Mouse (Mus musculus): ENCODE measurements around the gene Hsd3b7. TPM values are rescaled to one million over a fixed set of nuclear protein-coding genes. Genes with fewer than 3 reads are reported as not detected.
"Not testable (repeated sequence)": the region's sequence is repeated elsewhere in the genome, so short reads cannot be mapped to it uniquely, and the experiment has no call there.

The Hsd3b7 gene
- total RNA-seq, 2 experiments from 2014 or later, result 13.0 to 13.3 TPM

GRCm38 (mm10) chr7:127815116-127815665 lies 14.8 kb downstream of the Hsd3b7 start:
- DNase-seq (ENCODE audit: low spot score in 2 of 2), result no peak

- peak in 1 of 2 experiments; percentile 64 for DNase-seq (ENCODE audit: low spot score in 2 of 2)
Measured at GRCm38 (mm10) chr7:127815954-127816821, 15.8 kb downstream of the Hsd3b7 start.

- DNase-seq (ENCODE audit: low spot score in 2 of 2), result no peak
Measured at GRCm38 (mm10) chr7:127817053-127817452, 16.6 kb downstream of the Hsd3b7 start.

- no peak for DNase-seq (ENCODE audit: low spot score in 2 of 2)
Measured at GRCm38 (mm10) chr7:127817776-127818175, 17.4 kb downstream of the Hsd3b7 start.

- DNase-seq (ENCODE audit: low spot score in 2 of 2), result no peak
Measured at GRCm38 (mm10) chr7:127820836-127821509, 20.6 kb downstream of the Hsd3b7 start.

- no peak for DNase-seq (ENCODE audit: low spot score in 2 of 2)
Measured at GRCm38 (mm10) chr7:127822494-127822893, 22.1 kb downstream of the Hsd3b7 start.

- DNase-seq (ENCODE audit: low spot score in 2 of 2), result no peak
Measured at GRCm38 (mm10) chr7:127823236-127824171, 23.1 kb downstream of the Hsd3b7 start.

- DNase-seq (ENCODE audit: low spot score in 2 of 2), result peak; percentile 55 to 64
Measured at GRCm38 (mm10) chr7:127824176-127824871, 23.9 kb downstream of the Hsd3b7 start, which contains the start of the genes Stx4a and Stx1b. Gene Stx4a, plus strand, starts transcription at chr7:127824294. Gene Stx1b, minus strand, starts transcription at chr7:127824549.

- no peak for DNase-seq (ENCODE audit: low spot score in 2 of 2)
Measured at GRCm38 (mm10) chr7:127835550-127835949, 35.1 kb downstream of the Hsd3b7 start.

- no peak for DNase-seq (ENCODE audit: low spot score in 2 of 2)
Measured at GRCm38 (mm10) chr7:127837473-127837872, 37.1 kb downstream of the Hsd3b7 start.

GRCm38 (mm10) chr7:127837878-127838277 lies 37.5 kb downstream of the Hsd3b7 start:
- not testable (repeated sequence) for DNase-seq (ENCODE audit: low spot score in 2 of 2)

- DNase-seq (ENCODE audit: low spot score in 2 of 2), result not testable (repeated sequence)
Measured at GRCm38 (mm10) chr7:127840031-127840430, 39.6 kb downstream of the Hsd3b7 start.

GRCm38 (mm10) chr7:127840886-127841285 lies 40.5 kb downstream of the Hsd3b7 start:
- peak in 1 of 2 experiments; percentile 58 for DNase-seq (ENCODE audit: low spot score in 2 of 2)

- peak; percentile 94 to 96 for DNase-seq (ENCODE audit: low spot score in 2 of 2)
Measured at GRCm38 (mm10) chr7:127841340-127842000, 41.1 kb downstream of the Hsd3b7 start.

- DNase-seq (ENCODE audit: low spot score in 2 of 2), result peak; percentile 58 to 81
Measured at GRCm38 (mm10) chr7:127842001-127842718, 41.8 kb downstream of the Hsd3b7 start.

GRCm38 (mm10) chr7:127849973-127850875 lies 49.8 kb downstream of the Hsd3b7 start:
- DNase-seq (ENCODE audit: low spot score in 2 of 2), result no peak

GRCm38 (mm10) chr7:127850906-127851305 lies 50.5 kb downstream of the Hsd3b7 start:
- no peak for DNase-seq (ENCODE audit: low spot score in 2 of 2)

Data from gastrocnemius, postnatal 4 days (tissue).